Mouse (Mus musculus): ENCODE results near the gene Setd1b. TPM values are rescaled to one million over a fixed set of nuclear protein-coding genes. Genes with fewer than 3 reads are reported as not detected.
"Not testable (repeated sequence)": the region's sequence is repeated elsewhere in the genome, so short reads cannot be mapped to it uniquely, and the experiment has no call there.

Setd1b gene
- polyA plus RNA-seq, 1 experiment from 2014 or later, result 12.6 TPM

- DNase-seq (ENCODE audit: low spot score); H3K9ac ChIP-seq; ATAC-seq (ENCODE audit: low FRiP score); H3K9me3 ChIP-seq (ENCODE audit: control insufficient read depth, low read length); H3K27ac ChIP-seq; H3K27me3 ChIP-seq (ENCODE audit: control insufficient read depth, insufficient read depth, low read length); H3K4me3 ChIP-seq (replicated peaks; ENCODE audit: low read length); H3K4me2 ChIP-seq (replicated peaks); H3K4me1 ChIP-seq (replicated peaks; ENCODE audit: control insufficient read depth, insufficient read depth, low read length); H3K36me3 ChIP-seq (replicated peaks; ENCODE audit: control insufficient read depth, insufficient read depth): not testable (repeated sequence)
- WGBS, result 92% methylated on average over 5 of the region's 7 CpGs
These were observed 59.0 kb downstream of the Setd1b start for GRCm38 (mm10) chr5:123200816-123201522.

DNA sequence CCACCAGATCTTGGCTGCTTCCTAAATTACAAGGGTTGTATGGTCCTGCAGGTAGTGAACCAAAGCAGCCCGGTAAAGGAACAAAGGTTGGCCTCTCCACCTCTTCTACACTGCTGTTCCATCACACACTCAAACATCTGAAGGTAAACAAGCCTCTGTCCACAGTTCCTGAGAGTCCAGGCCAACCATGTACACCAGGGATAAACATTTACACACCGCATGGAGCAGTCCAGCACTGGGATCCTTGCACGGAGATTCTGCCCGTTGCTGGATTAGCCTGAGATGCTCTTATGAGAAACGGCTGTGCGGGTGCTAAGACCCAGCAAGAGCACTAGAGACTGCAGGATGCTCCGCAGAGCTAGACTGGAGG is 59.5 kb downstream of the Setd1b start:
- Histone ChIP-seq H3K36me3 (replicated peaks; ENCODE audit: control insufficient read depth, insufficient read depth) (no peaks in the 10 kb centered on the region), H3K4me3 (replicated peaks; ENCODE audit: low read length) (no peak overlapping the region), H3K9ac (no peak overlapping the region), H3K4me2 (replicated peaks) (no peak overlapping the region), H3K4me1 (replicated peaks; ENCODE audit: control insufficient read depth, insufficient read depth, low read length) (no peaks in the 10 kb centered on the region), H3K27me3 (ENCODE audit: control insufficient read depth, insufficient read depth, low read length) (no peaks in the 10 kb centered on the region), H3K27ac (no peak overlapping the region), H3K9me3 (ENCODE audit: control insufficient read depth, low read length) (no peaks in the 10 kb centered on the region)
- 89% methylated on average over 7 of the region's 7 CpGs for WGBS
- no peak for DNase-seq (ENCODE audit: low spot score)
- ATAC-seq (ENCODE audit: low FRiP score), result no peak

GRCm38 (mm10) chr5:123201987-123202386 is 60.0 kb downstream of the Setd1b start:
- peak; percentile 23 for DNase-seq (ENCODE audit: low spot score)
- Histone ChIP-seq H3K4me2 (replicated peaks) (no peak overlapping the region), H3K27me3 (ENCODE audit: control insufficient read depth, insufficient read depth, low read length) (no peaks in the 10 kb centered on the region), H3K27ac (no peak overlapping the region), H3K9ac (no peak overlapping the region), H3K4me3 (replicated peaks; ENCODE audit: low read length) (no peak overlapping the region), H3K9me3 (ENCODE audit: control insufficient read depth, low read length) (no peaks in the 10 kb centered on the region), H3K4me1 (replicated peaks; ENCODE audit: control insufficient read depth, insufficient read depth, low read length) (no peaks in the 10 kb centered on the region), H3K36me3 (replicated peaks; ENCODE audit: control insufficient read depth, insufficient read depth) (no peaks in the 10 kb centered on the region)
- ATAC-seq (ENCODE audit: low FRiP score), result no peak
- 84% methylated on average over 5 of the region's 5 CpGs for WGBS

- H3K4me2 ChIP-seq (replicated peaks); H3K4me3 ChIP-seq (replicated peaks; ENCODE audit: low read length); H3K9ac ChIP-seq; DNase-seq (ENCODE audit: low spot score); H3K4me1 ChIP-seq (replicated peaks; ENCODE audit: control insufficient read depth, insufficient read depth, low read length); H3K27me3 ChIP-seq (ENCODE audit: control insufficient read depth, insufficient read depth, low read length); H3K36me3 ChIP-seq (replicated peaks; ENCODE audit: control insufficient read depth, insufficient read depth); ATAC-seq (ENCODE audit: low FRiP score); H3K9me3 ChIP-seq (ENCODE audit: control insufficient read depth, low read length); H3K27ac ChIP-seq: not testable (repeated sequence)
- WGBS, result 83% methylated on average over 2 of the region's 4 CpGs
These were observed 60.8 kb downstream of the Setd1b start for GRCm38 (mm10) chr5:123202771-123203170.

- not testable (repeated sequence) for H3K9me3 ChIP-seq (ENCODE audit: control insufficient read depth, low read length); H3K4me3 ChIP-seq (replicated peaks; ENCODE audit: low read length); ATAC-seq (ENCODE audit: low FRiP score); DNase-seq (ENCODE audit: low spot score); H3K27me3 ChIP-seq (ENCODE audit: control insufficient read depth, insufficient read depth, low read length); H3K4me2 ChIP-seq (replicated peaks); H3K9ac ChIP-seq; H3K36me3 ChIP-seq (replicated peaks; ENCODE audit: control insufficient read depth, insufficient read depth); H3K4me1 ChIP-seq (replicated peaks; ENCODE audit: control insufficient read depth, insufficient read depth, low read length); H3K27ac ChIP-seq
- WGBS, result 96% methylated on average over 6 of the region's 7 CpGs
These were observed 61.6 kb downstream of the Setd1b start for GRCm38 (mm10) chr5:123203591-123203990.

Other genes starting within 250 kb of the Setd1b start
- 80.8 and 87.1 TPM in 2 replicates for gene Kdm2b, start 152.4 kb upstream of the Setd1b start, polyA plus RNA-seq (2014; fragmentation: Nextera tagmentation; extraction: Ambion mirVana)
- 16.2 and 18.0 TPM in 2 replicates for gene Orai1, start 127.1 kb upstream of the Setd1b start, polyA plus RNA-seq (2014; fragmentation: Nextera tagmentation; extraction: Ambion mirVana)
- 0.79 TPM in 1 of 2 replicates, not detected in the other for gene Morn3, start 95.2 kb upstream of the Setd1b start, polyA plus RNA-seq (2014; fragmentation: Nextera tagmentation; extraction: Ambion mirVana)
- 13.0 and 14.0 TPM in 2 replicates for gene Tmem120b, start 73.8 kb upstream of the Setd1b start, polyA plus RNA-seq (2014; fragmentation: Nextera tagmentation; extraction: Ambion mirVana)
- 13.0 and 17.5 TPM in 2 replicates for gene Rhof, start 9.5 kb upstream of the Setd1b start, polyA plus RNA-seq (2014; fragmentation: Nextera tagmentation; extraction: Ambion mirVana)
- gene Psmd9, start 27.2 kb downstream of the Setd1b start, polyA plus RNA-seq (2014; fragmentation: Nextera tagmentation; extraction: Ambion mirVana), result 59.1 and 66.8 TPM in 2 replicates
- gene Hpd, start 40.5 kb downstream of the Setd1b start, polyA plus RNA-seq (2014; fragmentation: Nextera tagmentation; extraction: Ambion mirVana), result not detected in 2 replicates
- gene Wdr66, start 109.9 kb downstream of the Setd1b start, polyA plus RNA-seq (2014; fragmentation: Nextera tagmentation; extraction: Ambion mirVana), result 1.6 TPM in 2 replicates
- 35.6 and 36.5 TPM in 2 replicates for gene Bcl7a, start 201.6 kb downstream of the Setd1b start, polyA plus RNA-seq (2014; fragmentation: Nextera tagmentation; extraction: Ambion mirVana)